Mouse (Mus musculus) kidney, adult 2 months (tissue): ENCODE results near the gene Myo9b.

Source experiments
- CTCF ChIP-seq: fragments of 200-500 bp; conservative IDR thresholded peaks from 2 replicates; pipeline ENCODE4 v1.5.1; 2011; ENCODE audit warnings: low read depth, mild to moderate bottlenecking, control low read depth, low read length, moderate library complexity, mixed read lengths; ENCODE audit not compliant: insufficient read depth, insufficient read length
- POLR2A ChIP-seq: fragments of 200-500 bp; IDR thresholded peaks from one replicate; pipeline ENCODE4 v1.6.1; 2011; ENCODE audit warnings: low read depth, low read length, control low read depth

GRCm38 (mm10) chr8:71379512-71380075 lies 107.1 kb downstream of the Myo9b start:
- no peak for TF ChIP-seq CTCF
- no peak for TF ChIP-seq POLR2A
